Mouse (Mus musculus): ENCODE measurements around the gene Ndufb8. TPM values are rescaled to one million over a fixed set of nuclear protein-coding genes. Genes with fewer than 3 reads are reported as not detected.

Ndufb8 gene
- polyA plus RNA-seq, 1 experiment: 811 TPM

DNA sequence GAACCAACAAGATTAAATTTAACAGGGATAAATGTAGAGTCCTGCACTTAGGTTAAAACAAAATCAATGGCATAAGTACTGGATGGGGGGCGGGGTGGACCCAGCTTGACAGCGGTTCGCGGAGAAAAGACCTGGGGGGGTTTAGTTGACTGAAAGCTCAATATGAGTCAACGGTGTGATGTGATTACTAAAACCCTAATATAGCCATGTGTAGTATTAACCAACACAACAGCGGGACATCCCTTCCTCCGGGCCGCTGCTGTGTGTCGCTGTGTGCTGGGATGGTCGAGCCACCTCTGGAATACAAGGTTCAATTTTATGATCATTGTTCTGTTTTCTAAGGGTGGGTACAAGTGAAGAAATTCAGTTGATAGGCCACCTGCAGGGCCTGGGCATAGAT lies 26.9 kb upstream of the Ndufb8 start:
- H3K4me1 ChIP-seq (ENCODE audit: control insufficient read depth, insufficient read depth, insufficient read length, low read length): no peaks in the 10 kb centered on the region
- H3K27ac ChIP-seq (ENCODE audit: insufficient read depth, low read depth, low read length): no peak overlapping the region
- no peak for TF ChIP-seq CTCF (IDR thresholded peaks at IDR 0.05; ENCODE audit: extremely low read depth, insufficient read length, insufficient replicate concordance, low read depth, low read length)
- no peak for TF ChIP-seq POLR2A (IDR thresholded peaks at IDR 0.05; ENCODE audit: low read depth, low read length)
- no peak overlapping the region for H3K4me3 ChIP-seq (ENCODE audit: low read depth, low read length)
- no peaks in the 10 kb centered on the region for H3K36me3 ChIP-seq (ENCODE audit: control insufficient read depth, insufficient read depth, low read length)
- H3K27me3 ChIP-seq (ENCODE audit: control insufficient read depth, insufficient read depth, low read length): no peaks in the 10 kb centered on the region
- 63% methylated on average over 10 of the region's 10 CpGs for WGBS

- Histone ChIP-seq H3K36me3 (ENCODE audit: control insufficient read depth, insufficient read depth, low read length) (peaks cover 12% of the 10 kb centered on the region; the same call in 1 of the 2 replicates), H3K27me3 (ENCODE audit: control insufficient read depth, insufficient read depth, low read length) (no peaks in the 10 kb centered on the region), H3K27ac (ENCODE audit: insufficient read depth, low read depth, low read length) (no peak overlapping the region), H3K4me1 (ENCODE audit: control insufficient read depth, insufficient read depth, insufficient read length, low read length) (no peaks in the 10 kb centered on the region), H3K4me3 (ENCODE audit: low read depth, low read length) (no peak overlapping the region)
- WGBS: 57% methylated on average over 1 of the region's 1 CpGs
- TF ChIP-seq POLR2A (IDR thresholded peaks at IDR 0.05; ENCODE audit: low read depth, low read length): no peak
- no peak for TF ChIP-seq CTCF (IDR thresholded peaks at IDR 0.05; ENCODE audit: extremely low read depth, insufficient read length, insufficient replicate concordance, low read depth, low read length)
Measured at GRCm38 (mm10) chr19:44578038-44578437, 22.8 kb upstream of the Ndufb8 start.

- no peak overlapping the region for H3K27ac ChIP-seq (ENCODE audit: insufficient read depth, low read depth, low read length)
- H3K36me3 ChIP-seq (ENCODE audit: control insufficient read depth, insufficient read depth, low read length): peaks cover 27% of the 10 kb centered on the region
- H3K4me3 ChIP-seq (ENCODE audit: low read depth, low read length): no peak overlapping the region
- TF ChIP-seq CTCF (IDR thresholded peaks at IDR 0.05; ENCODE audit: extremely low read depth, insufficient read length, insufficient replicate concordance, low read depth, low read length): no peak
- no peak for TF ChIP-seq POLR2A (IDR thresholded peaks at IDR 0.05; ENCODE audit: low read depth, low read length)
- WGBS: 66% methylated on average over 7 of the region's 7 CpGs
- no peaks in the 10 kb centered on the region for H3K4me1 ChIP-seq (ENCODE audit: control insufficient read depth, insufficient read depth, insufficient read length, low read length)
- H3K27me3 ChIP-seq (ENCODE audit: control insufficient read depth, insufficient read depth, low read length): no peaks in the 10 kb centered on the region
Measured at GRCm38 (mm10) chr19:44576275-44576674, 21.0 kb upstream of the Ndufb8 start.

GRCm38 (mm10) chr19:44567763-44568162 lies 12.5 kb upstream of the Ndufb8 start:
- WGBS: 84% methylated on average over 3 of the region's 3 CpGs
- peaks cover 66% of the 10 kb centered on the region for H3K36me3 ChIP-seq (ENCODE audit: control insufficient read depth, insufficient read depth, low read length)
- H3K27me3 ChIP-seq (ENCODE audit: control insufficient read depth, insufficient read depth, low read length): no peaks in the 10 kb centered on the region
- H3K27ac ChIP-seq (ENCODE audit: insufficient read depth, low read depth, low read length): no peak overlapping the region
- no peak for TF ChIP-seq POLR2A (IDR thresholded peaks at IDR 0.05; ENCODE audit: low read depth, low read length)
- peaks cover 4% of the 10 kb centered on the region; the same call in 1 of the 2 replicates for H3K4me1 ChIP-seq (ENCODE audit: control insufficient read depth, insufficient read depth, insufficient read length, low read length)
- no peak overlapping the region for H3K4me3 ChIP-seq (ENCODE audit: low read depth, low read length)

DNA sequence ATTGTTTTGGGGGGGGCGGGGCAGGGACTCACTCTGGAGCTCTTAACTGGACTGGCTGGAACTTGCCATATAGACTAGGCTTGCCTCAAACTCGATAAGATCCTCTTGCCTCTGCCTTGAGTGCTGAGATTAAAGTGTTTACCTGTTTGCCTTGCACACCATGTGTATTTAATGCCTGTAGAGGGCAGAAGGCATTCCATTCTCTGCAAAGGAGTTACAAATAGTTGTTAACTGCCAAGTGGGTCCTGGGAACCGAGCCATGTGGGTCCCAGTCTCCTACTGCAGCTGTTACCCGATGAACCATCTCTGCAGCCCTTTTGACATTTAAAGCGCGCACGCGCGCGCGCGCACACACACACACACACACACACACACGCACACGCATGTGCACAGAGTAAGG lies 8.8 kb upstream of the Ndufb8 start:
- Histone ChIP-seq H3K4me3 (ENCODE audit: low read depth, low read length) (no peak overlapping the region), H3K27me3 (ENCODE audit: control insufficient read depth, insufficient read depth, low read length) (no peaks in the 10 kb centered on the region), H3K27ac (ENCODE audit: insufficient read depth, low read depth, low read length) (no peak overlapping the region), H3K4me1 (ENCODE audit: control insufficient read depth, insufficient read depth, insufficient read length, low read length) (peaks cover 4% of the 10 kb centered on the region; the same call in 1 of the 2 replicates), H3K36me3 (ENCODE audit: control insufficient read depth, insufficient read depth, low read length) (peaks cover 35% of the 10 kb centered on the region)
- WGBS: 86% methylated on average over 14 of the region's 14 CpGs
- TF ChIP-seq CTCF (IDR thresholded peaks at IDR 0.05; ENCODE audit: extremely low read depth, insufficient read length, insufficient replicate concordance, low read depth, low read length): no peak
- no peak for TF ChIP-seq POLR2A (IDR thresholded peaks at IDR 0.05; ENCODE audit: low read depth, low read length)

- Histone ChIP-seq H3K36me3 (ENCODE audit: control insufficient read depth, insufficient read depth, low read length) (peaks cover 23% of the 10 kb centered on the region), H3K27me3 (ENCODE audit: control insufficient read depth, insufficient read depth, low read length) (no peaks in the 10 kb centered on the region), H3K27ac (ENCODE audit: insufficient read depth, low read depth, low read length) (0 out of 2 replicates have a peak within 1 kb of the TSS, but pooled peaks have one; percentile 42), H3K4me1 (ENCODE audit: control insufficient read depth, insufficient read depth, insufficient read length, low read length) (peaks cover 4% of the 10 kb centered on the region; the same call in 1 of the 2 replicates), H3K4me3 (ENCODE audit: low read depth, low read length) (peak within 1 kb of the TSS; percentile 97)
- WGBS: under 1% methylated on average over 33 of the region's 33 CpGs
- TF ChIP-seq POLR2A (IDR thresholded peaks at IDR 0.05; ENCODE audit: low read depth, low read length): peak; percentile 89
- TF ChIP-seq CTCF (IDR thresholded peaks at IDR 0.05; ENCODE audit: extremely low read depth, insufficient read length, insufficient replicate concordance, low read depth, low read length): peak; percentile 92
Measured at GRCm38 (mm10) chr19:44562652-44563206, 7.5 kb upstream of the Ndufb8 start, which contains the start of gene Hif1an. Gene Hif1an (plus strand): TSS chr19:44562850.

GRCm38 (mm10) chr19:44554490-44554860 lies 765 bp downstream of the Ndufb8 start:
- peaks cover 34% of the 10 kb centered on the region for H3K36me3 ChIP-seq (ENCODE audit: control insufficient read depth, insufficient read depth, low read length)
- H3K4me1 ChIP-seq (ENCODE audit: control insufficient read depth, insufficient read depth, insufficient read length, low read length): peaks cover 2% of the 10 kb centered on the region; the same call in 1 of the 2 replicates
- H3K27me3 ChIP-seq (ENCODE audit: control insufficient read depth, insufficient read depth, low read length): no peaks in the 10 kb centered on the region
- H3K27ac ChIP-seq (ENCODE audit: insufficient read depth, low read depth, low read length): 0 out of 2 replicates have a peak overlapping the region, but pooled peaks have one; percentile 33
- TF ChIP-seq POLR2A (IDR thresholded peaks at IDR 0.05; ENCODE audit: low read depth, low read length): no peak
- no peak for TF ChIP-seq CTCF (IDR thresholded peaks at IDR 0.05; ENCODE audit: extremely low read depth, insufficient read length, insufficient replicate concordance, low read depth, low read length)
- WGBS: 2% methylated on average over 8 of the region's 8 CpGs
- H3K4me3 ChIP-seq (ENCODE audit: low read depth, low read length): peak overlapping the region; percentile 86
